Mouse (Mus musculus) liver, postnatal 0 days (tissue): Measurements from ENCODE around the gene Tspear. TPM values are rescaled to one million over a fixed set of nuclear protein-coding genes. Genes with fewer than 3 reads are reported as not detected.

Experiments
- ATAC-seq: fragments of 200-750 bp; cut with Nextera tagmentation; 2 replicates; pipeline ENCODE4 v1.8.0; 2017; ENCODE audit warnings: mild to moderate bottlenecking, moderate library complexity
- DNase-seq: peaks from one replicate; pipeline ENCODE4 v3.0.0-alpha.2; 2016
- H3K27ac ChIP-seq: fragments of 300-500 bp; sonication (generic); 2 replicates; pipeline ENCODE4 v1.5.1; 2014; ENCODE audit warnings: antibody characterized with exemption, moderate library complexity, mild to moderate bottlenecking, low read depth
- H3K27me3 ChIP-seq: fragments of 300-500 bp; sonication (generic); 2 replicates; pipeline ENCODE4 v1.6.1; 2014; ENCODE audit warnings: low read length, control low read depth, mixed read lengths; ENCODE audit not compliant: insufficient read depth
- H3K36me3 ChIP-seq: fragments of 300-500 bp; sonication (generic); replicated peaks from 2 replicates; pipeline ENCODE4 v1.6.1; 2014; ENCODE audit warnings: mild to moderate bottlenecking, control low read depth, low read length, moderate library complexity, mixed read lengths; ENCODE audit not compliant: insufficient read depth
- H3K4me1 ChIP-seq: fragments of 300-500 bp; sonication (generic); 2 replicates; pipeline ENCODE4 v1.6.1; 2014; ENCODE audit warnings: antibody characterized with exemption, mild to moderate bottlenecking, control low read depth; ENCODE audit not compliant: insufficient read depth
- H3K4me2 ChIP-seq: fragments of 300-500 bp; sonication (generic); 2 replicates; pipeline ENCODE4 v1.6.1; 2014; ENCODE audit warnings: low read depth, mild to moderate bottlenecking, low read length, moderate library complexity, mixed read lengths
- H3K4me3 ChIP-seq: fragments of 300-500 bp; sonication (generic); 2 replicates; pipeline ENCODE4 v1.5.1; 2014; ENCODE audit warnings: low read depth, low read length
- H3K9ac ChIP-seq: fragments of 300-500 bp; sonication (generic); replicated peaks from 2 replicates; pipeline ENCODE4 v1.6.1; 2014; ENCODE audit warnings: mild to moderate bottlenecking, moderate library complexity
- H3K9me3 ChIP-seq: fragments of 300-500 bp; sonication (generic); 2 replicates; pipeline ENCODE4 v1.6.1; 2016; ENCODE audit warnings: mild to moderate bottlenecking, control low read depth, low read length, mixed read lengths
- CTCF ChIP-seq: sonication (generic); IDR thresholded peaks from 2 replicates; pipeline ENCODE4 v1.5.1; 2016; ENCODE audit warnings: antibody characterized with exemption, low read depth
- EP300 ChIP-seq: IDR thresholded peaks from 2 replicates; pipeline ENCODE4 v1.6.1; 2016; ENCODE audit warnings: antibody characterized with exemption, low read depth, mild to moderate bottlenecking
- WGBS: fragments of 180-500 bp; shearing (Covaris S2); extraction: QIAGEN DNeasy Blood & Tissue Kit; methylation state at CpG from one replicate; pipeline ENCODE4 v1.1.7; 2014; ENCODE audit not compliant: insufficient replicate concordance; 5-methylcytosine and 5-hydroxymethylcytosine counted together
- polyA plus RNA-seq: library from polyadenylated mRNA; unstranded; fragments of >200 nt; fragmentation: Nextera tagmentation; extraction: Ambion mirVana; gene quantifications from 2 replicates; pipeline ENCODE4 v1.2.1, GENCODE M21; 2015

Tspear gene
- polyA plus RNA-seq, 1 experiment from 2014 or later: 0.06 TPM

DNA sequence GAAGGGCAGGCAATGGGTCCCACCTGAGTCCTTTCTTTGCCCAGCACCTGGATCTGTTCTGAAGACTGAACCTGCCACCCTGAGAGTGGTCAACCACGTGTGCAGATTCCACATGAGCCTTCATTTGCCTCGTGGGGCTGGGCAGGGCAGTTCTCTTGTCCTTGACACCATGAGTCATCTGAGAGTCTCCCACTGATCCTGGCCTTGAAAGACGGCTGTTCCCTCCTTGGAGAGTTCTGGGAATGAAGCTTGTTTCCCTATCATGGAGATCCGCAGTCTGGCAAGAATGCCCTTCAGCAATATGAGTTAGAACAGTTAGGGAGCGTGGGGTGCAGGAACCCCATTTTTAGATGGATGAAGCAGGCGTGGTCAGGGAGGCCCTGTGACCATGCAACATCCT, 152.6 kb downstream of the Tspear start:
- Histone ChIP-seq H3K36me3 (no peaks in the 10 kb centered on the region), H3K4me3 (no peak overlapping the region), H3K4me2 (no peak overlapping the region), H3K4me1 (no peaks in the 10 kb centered on the region), H3K27me3 (no peaks in the 10 kb centered on the region), H3K9me3 (peaks cover 8% of the 10 kb centered on the region), H3K27ac (no peak overlapping the region), H3K9ac (no peak overlapping the region)
- ATAC-seq (no peak), DNase-seq (no peak)
- 57% methylated on average over 6 of the region's 6 CpGs for WGBS
- TF ChIP-seq EP300 (no peak), CTCF (no peak)

DNA sequence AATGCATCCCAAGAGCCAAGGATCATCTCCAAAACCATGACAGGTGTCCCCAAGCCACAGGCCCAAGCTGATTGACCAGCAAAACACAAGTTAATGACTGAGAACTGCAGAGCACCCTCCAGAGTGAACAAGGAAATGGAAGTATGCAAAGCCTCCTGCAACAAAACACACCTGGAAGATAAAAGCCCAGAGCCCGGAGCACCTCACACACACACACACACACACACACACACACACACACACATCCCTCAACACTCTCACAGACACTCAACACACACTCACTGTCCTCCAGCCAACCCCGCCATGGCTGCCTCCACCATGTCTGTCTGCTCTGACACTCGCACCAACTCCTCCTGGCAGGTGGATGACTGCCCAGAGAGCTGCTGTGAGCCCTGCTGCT, 160.1 kb downstream of the Tspear start, which contains the start of gene Gm36176:
Gene Gm36176 (plus strand): TSS at position 301 of the 400 bp plus-strand sequence.
- no peak for TF ChIP-seq EP300
- TF ChIP-seq CTCF: no peak
- Histone ChIP-seq H3K4me2 (no peak within 1 kb of the TSS), H3K27me3 (no peaks in the 10 kb centered on the region), H3K4me3 (no peak within 1 kb of the TSS), H3K9me3 (peaks cover 5% of the 10 kb centered on the region), H3K36me3 (no peaks in the 10 kb centered on the region), H3K4me1 (no peaks in the 10 kb centered on the region), H3K9ac (no peak within 1 kb of the TSS), H3K27ac (no peak within 1 kb of the TSS)
- no peak for DNase-seq
- 55% methylated on average over 3 of the region's 3 CpGs for WGBS
- no peak for ATAC-seq

DNA sequence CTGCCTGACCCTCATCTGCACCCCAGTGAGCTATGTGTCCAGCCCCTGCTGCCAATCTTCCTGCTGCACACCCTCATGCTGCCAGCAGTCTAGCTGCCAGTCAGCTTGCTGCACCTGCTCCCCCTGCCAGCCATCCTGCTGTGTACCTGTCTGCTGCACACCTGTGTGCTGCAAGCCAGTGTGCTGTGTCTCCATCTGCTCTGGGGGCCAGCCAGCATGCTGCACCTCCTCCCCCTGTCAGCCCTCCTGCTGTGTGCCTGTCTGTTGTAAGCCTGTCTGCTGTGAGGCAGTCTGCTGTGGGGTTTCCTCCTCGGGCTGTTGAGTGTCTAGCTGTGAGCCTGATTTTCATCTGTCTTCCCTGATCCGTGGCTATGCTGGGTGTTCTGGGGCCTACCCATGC, 160.6 kb downstream of the Tspear start:
- Histone ChIP-seq H3K4me3 (no peak overlapping the region), H3K4me1 (no peaks in the 10 kb centered on the region), H3K9ac (no peak overlapping the region), H3K9me3 (peaks cover 5% of the 10 kb centered on the region), H3K4me2 (no peak overlapping the region), H3K36me3 (no peaks in the 10 kb centered on the region), H3K27ac (no peak overlapping the region), H3K27me3 (no peaks in the 10 kb centered on the region)
- ATAC-seq (no peak), DNase-seq (no peak)
- WGBS: 23% methylated on average over 2 of the region's 2 CpGs
- TF ChIP-seq CTCF (no peak), EP300 (no peak)

DNA sequence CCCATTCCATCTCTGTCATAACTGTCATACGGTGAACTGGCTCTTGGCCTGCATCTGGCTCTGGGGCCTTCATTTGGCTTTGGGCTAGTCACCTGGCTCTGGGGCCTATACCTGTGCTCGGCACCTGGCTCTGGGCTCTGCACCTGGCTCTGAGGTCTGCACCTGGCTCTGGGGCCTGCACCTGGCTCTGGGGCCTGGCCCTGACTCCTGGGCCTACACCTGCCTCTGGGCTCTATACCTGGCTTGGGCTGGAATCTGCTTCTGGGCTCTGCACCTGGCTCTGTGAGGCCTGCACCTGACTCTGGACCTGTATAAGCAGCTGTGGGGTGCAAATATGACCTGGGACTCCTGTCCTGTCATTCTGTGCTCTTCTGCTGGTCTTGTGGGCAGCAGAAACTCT, 161.2 kb downstream of the Tspear start:
- no peak for TF ChIP-seq EP300
- no peak for TF ChIP-seq CTCF
- ATAC-seq (no peak), DNase-seq (no peak)
- H3K27ac ChIP-seq: no peak overlapping the region
- WGBS: 64% methylated on average over 2 of the region's 2 CpGs
- H3K27me3 ChIP-seq: no peaks in the 10 kb centered on the region
- H3K36me3 ChIP-seq: no peaks in the 10 kb centered on the region
- no peak overlapping the region for H3K9ac ChIP-seq
- no peaks in the 10 kb centered on the region for H3K4me1 ChIP-seq
- no peak overlapping the region for H3K4me3 ChIP-seq
- H3K9me3 ChIP-seq: peaks cover 5% of the 10 kb centered on the region
- H3K4me2 ChIP-seq: no peak overlapping the region

DNA sequence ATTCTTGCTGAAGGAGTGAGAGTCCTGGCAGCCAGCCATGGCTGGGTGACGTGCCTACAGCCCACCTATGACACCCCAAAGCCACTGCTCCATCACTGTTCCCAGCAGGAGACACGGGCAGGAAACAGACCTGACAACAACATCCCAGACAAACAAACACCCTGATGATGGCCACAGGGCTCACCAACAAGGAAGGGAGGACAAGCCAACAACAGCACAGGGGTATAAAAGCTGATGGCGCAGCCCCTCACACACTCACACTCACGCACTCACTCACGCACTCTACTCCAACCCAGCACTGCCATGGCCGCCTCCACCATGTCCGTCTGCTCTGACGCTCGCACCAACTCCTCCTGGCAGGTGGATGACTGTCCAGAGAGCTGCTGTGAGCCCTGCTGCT, 166.2 kb downstream of the Tspear start, which contains the start of gene Gm10318:
Gene Gm10318 (plus strand): TSS at position 301 of the 400 bp plus-strand sequence.
- no peak for DNase-seq
- Histone ChIP-seq H3K36me3 (no peaks in the 10 kb centered on the region), H3K27ac (no peak within 1 kb of the TSS), H3K27me3 (no peaks in the 10 kb centered on the region), H3K4me1 (no peaks in the 10 kb centered on the region), H3K9me3 (no peaks in the 10 kb centered on the region), H3K9ac (no peak within 1 kb of the TSS), H3K4me3 (no peak within 1 kb of the TSS), H3K4me2 (no peak within 1 kb of the TSS)
- WGBS: 65% methylated on average over 9 of the region's 9 CpGs
- TF ChIP-seq CTCF: no peak
- TF ChIP-seq EP300: no peak
- no peak for ATAC-seq

DNA sequence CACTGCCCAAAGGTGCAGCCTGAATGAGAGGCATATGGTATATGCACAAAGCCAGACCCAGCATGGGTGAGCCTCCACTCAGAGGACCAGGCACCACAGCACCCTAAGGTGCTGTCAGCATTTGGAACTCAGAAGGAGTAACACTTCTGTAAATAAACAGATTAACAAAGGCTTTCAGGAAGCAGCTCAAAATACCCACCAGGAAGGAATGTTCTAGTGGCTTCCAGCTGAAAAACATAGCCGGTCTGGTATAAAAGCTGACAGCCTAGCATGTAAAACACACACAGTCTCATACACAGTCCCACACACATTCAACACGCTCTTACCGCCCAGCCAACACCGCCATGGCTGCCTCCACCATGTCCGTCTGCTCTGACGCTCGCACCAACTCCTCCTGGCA, 175.3 kb downstream of the Tspear start, which contains the start of gene Gm3285:
Gene Gm3285 (plus strand): TSS at position 301 of the 400 bp plus-strand sequence.
- H3K27ac ChIP-seq: no peak within 1 kb of the TSS
- DNase-seq (no peak), ATAC-seq (no peak)
- no peak within 1 kb of the TSS for H3K4me2 ChIP-seq
- H3K9ac ChIP-seq: no peak within 1 kb of the TSS
- H3K9me3 ChIP-seq: no peaks in the 10 kb centered on the region
- H3K36me3 ChIP-seq: no peaks in the 10 kb centered on the region
- no peak for TF ChIP-seq EP300
- no peak for TF ChIP-seq CTCF
- H3K4me3 ChIP-seq: no peak within 1 kb of the TSS
- WGBS: 45% methylated on average over 7 of the region's 7 CpGs
- H3K4me1 ChIP-seq: no peaks in the 10 kb centered on the region
- H3K27me3 ChIP-seq: no peaks in the 10 kb centered on the region
